ENCODE assay signal across 21 mouse cellular contexts in the genomic region with DNA sequence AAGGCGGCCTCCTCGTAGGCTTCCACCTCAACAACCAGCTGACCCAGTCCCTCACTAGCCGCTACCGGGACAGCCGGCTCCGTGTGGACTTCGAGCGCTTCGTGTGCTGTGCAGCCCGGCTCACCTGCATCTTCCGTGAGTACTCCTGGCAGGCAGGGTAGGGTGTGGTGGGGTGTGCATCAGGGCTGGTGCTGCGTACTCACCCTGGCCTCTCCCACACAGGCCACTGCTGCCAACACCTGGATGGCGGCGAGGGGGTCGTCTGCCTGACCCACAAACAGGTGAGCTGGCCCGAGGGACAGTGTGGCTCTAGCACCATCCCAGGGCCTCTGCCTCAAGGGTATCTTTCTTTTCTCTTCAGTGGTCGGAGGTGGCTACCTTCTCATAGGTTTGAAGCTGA. TPM values are rescaled to one million over a fixed set of nuclear protein-coding genes. Genes with fewer than 3 reads are reported as not detected.
DNase-seq lines count a peak whose midpoint lies in the region; ATAC-seq lines count a peak whose summit lies in the region.
"Had no signal": no experiment of that assay in that cellular context is flagged by ENCODE, and none has a peak within 500 bp of the region (broad histone marks: within the 10 kb centered on the region; RNA-seq: fewer than 3 reads in every experiment).

No protein-coding gene starts in this region.

- H3K27me3 ChIP-seq in megakaryocyte, embryonic 14.5 days (replicated peaks), result peaks cover 25% of the 10 kb centered on the region
- H3K27me3 ChIP-seq in neural tube, embryonic 12.5 days (replicated peaks), result peaks cover 31% of the 10 kb centered on the region
- peaks cover 30% of the 10 kb centered on the region for H3K27me3 ChIP-seq in neural tube, embryonic 15.5 days (replicated peaks)
- H3K27me3 ChIP-seq: CH12.LX, Patski had no signal

- peaks cover 84% of the 10 kb centered on the region for H3K36me3 ChIP-seq in megakaryocyte, embryonic 14.5 days (replicated peaks; ENCODE audit: low read length)
- peaks cover 66% of the 10 kb centered on the region for H3K36me3 ChIP-seq in neural tube, embryonic 12.5 days
- peaks cover 64% of the 10 kb centered on the region for H3K36me3 ChIP-seq in neural tube, embryonic 15.5 days

- intact Hi-C loops in heart, postnatal 14 days (cut with DNase I), result loop anchor here (5.0 kb wide), 1 partner anchor 145 kb away; no protein-coding TSS in a partner anchor

- WGBS in neural tube, embryonic 12.5 days, result 98% methylated on average over 17 of the region's 17 CpGs
- WGBS in neural tube, embryonic 15.5 days, result 96% methylated on average over 17 of the region's 17 CpGs

- H3K4me3 ChIP-seq in megakaryocyte, embryonic 14.5 days (replicated peaks), result peak overlapping the region; percentile 25
- H3K4me3 ChIP-seq in neural tube, embryonic 12.5 days, result no peak overlapping the region
- no peak overlapping the region for H3K4me3 ChIP-seq in neural tube, embryonic 15.5 days (replicated peaks)

- H3K9me3 ChIP-seq in megakaryocyte, embryonic 14.5 days, result no peaks in the 10 kb centered on the region
- H3K9me3 ChIP-seq in neural tube, embryonic 12.5 days, result no peaks in the 10 kb centered on the region
- H3K9me3 ChIP-seq in neural tube, embryonic 15.5 days (replicated peaks), result no peaks in the 10 kb centered on the region
- H3K9me3 ChIP-seq: G1E had no signal

- H3K4me1 ChIP-seq in megakaryocyte, embryonic 14.5 days, result peaks cover 88% of the 10 kb centered on the region
- peaks cover 10% of the 10 kb centered on the region for H3K4me1 ChIP-seq in neural tube, embryonic 12.5 days
- H3K4me1 ChIP-seq in neural tube, embryonic 15.5 days, result peaks cover 8% of the 10 kb centered on the region

- no peak overlapping the region for H3K4me2 ChIP-seq in neural tube, embryonic 12.5 days (replicated peaks)
- H3K4me2 ChIP-seq in neural tube, embryonic 15.5 days, result no peak overlapping the region

- DNase-seq in heart, adult 11 months, result peak; percentile 92
- no peak for DNase-seq in heart, postnatal 14 days
- DNase-seq: adrenal gland, adult 2 months; adrenal gland, adult 8-10 months; adrenal gland, postnatal 10 days; adrenal gland, postnatal 14 days; adrenal gland, postnatal 25 days; adrenal gland, postnatal 36 days; B cell, adult 2 months; cerebellum, adult 11 months; cerebellum, adult 11-12 months; cerebellum, adult 18-20 months had no signal

- ATAC-seq in megakaryocyte, adult 5-6 weeks (ENCODE audit: poor library complexity, severe bottlenecking), result no peak
- peak; percentile 21; the same call in 1 of the 2 replicates for ATAC-seq in neural tube, embryonic 12.5 days (ENCODE audit: low FRiP score, low read depth)
- no peak for ATAC-seq in neural tube, embryonic 15.5 days (ENCODE audit: low FRiP score)
- ATAC-seq: activated CD4-positive, CD25-positive, alpha-beta regulatory T cell, adult 4 months; CD4-positive, CD25-positive, alpha-beta regulatory T cell, adult 4 months; Patski had no signal

- no peak overlapping the region for H3K27ac ChIP-seq in neural tube, embryonic 12.5 days
- H3K27ac ChIP-seq in neural tube, embryonic 15.5 days (replicated peaks), result no peak overlapping the region

- no peak overlapping the region for H3K9ac ChIP-seq in neural tube, embryonic 12.5 days
- H3K9ac ChIP-seq in neural tube, embryonic 15.5 days (replicated peaks), result no peak overlapping the region

RNA-seq across cellular contexts. Expression of a gene that starts 11.4 kb away (rescaled TPM):
- total RNA-seq in heart, postnatal 14 days (2021), result under 1 TPM; 0.27 to 0.36 TPM
- 0.08 TPM in 1 of 2 replicates, not detected in the other for polyA plus RNA-seq in megakaryocyte, embryonic 14.5 days (2012; ENCODE audit: insufficient read depth, low replicate concordance)
- not detected in 2 replicates for total RNA-seq in megakaryocyte, adult 5-6 weeks (2015)
- not detected in 2 replicates for total RNA-seq in megakaryocyte, adult 5-6 weeks (2017)
- polyA plus RNA-seq in neural tube, embryonic 12.5 days (2016; fragmentation: Nextera tagmentation; extraction: Ambion mirVana), result 0.28 and 0.57 TPM in 2 replicates
- 0.35 and 0.60 TPM in 2 replicates for polyA plus RNA-seq in neural tube, embryonic 15.5 days (2015; fragmentation: Nextera tagmentation; extraction: Ambion mirVana)
- polyA plus RNA-seq: CD4-positive, CD25-positive, alpha-beta regulatory T cell, adult 4 months had no signal

RNA-seq across cellular contexts. Expression of a gene that starts 28.9 kb away (rescaled TPM):
- total RNA-seq in heart, postnatal 14 days (2021), result 1 to 10 TPM; 3.2 to 3.6 TPM
- polyA plus RNA-seq in megakaryocyte, embryonic 14.5 days (2012; ENCODE audit: insufficient read depth, low replicate concordance), result not detected in 2 replicates
- not detected in 2 replicates for total RNA-seq in megakaryocyte, adult 5-6 weeks (2015)
- not detected in 2 replicates for total RNA-seq in megakaryocyte, adult 5-6 weeks (2017)
- 2.1 and 3.0 TPM in 2 replicates for polyA plus RNA-seq in neural tube, embryonic 12.5 days (2016; fragmentation: Nextera tagmentation; extraction: Ambion mirVana)
- 3.3 and 4.8 TPM in 2 replicates for polyA plus RNA-seq in neural tube, embryonic 15.5 days (2015; fragmentation: Nextera tagmentation; extraction: Ambion mirVana)
- total RNA-seq: adrenal gland, postnatal 25 days; CH12.LX had no signal

RNA-seq across cellular contexts. Expression of a gene that starts 58.9 kb away (rescaled TPM):
- total RNA-seq in heart, postnatal 14 days (2021), result 10 to 100 TPM; 38.7 to 51.1 TPM
- polyA plus RNA-seq in megakaryocyte, embryonic 14.5 days (2012; ENCODE audit: insufficient read depth, low replicate concordance), result 1.3 TPM in 1 of 2 replicates, not detected in the other
- total RNA-seq in megakaryocyte, adult 5-6 weeks (2015), result 3.1 and 13.4 TPM in 2 replicates
- total RNA-seq in megakaryocyte, adult 5-6 weeks (2017), result 5.2 and 5.9 TPM in 2 replicates
- 4.6 and 4.9 TPM in 2 replicates for polyA plus RNA-seq in neural tube, embryonic 12.5 days (2016; fragmentation: Nextera tagmentation; extraction: Ambion mirVana)
- polyA plus RNA-seq in neural tube, embryonic 15.5 days (2015; fragmentation: Nextera tagmentation; extraction: Ambion mirVana), result 5.4 and 85.2 TPM in 2 replicates
